Mouse (Mus musculus) heart, postnatal 0 days (tissue): ENCODE measurements around the gene Gm10696.
"Not testable (repeated sequence)": the region's sequence is repeated elsewhere in the genome, so short reads cannot be mapped to it uniquely, and the experiment has no call there.

Experiments
- CTCF ChIP-seq: IDR thresholded peaks from 2 replicates; pipeline ENCODE4 v1.5.1; 2016; ENCODE audit warnings: antibody characterized with exemption, control low read depth, low read depth
- EP300 ChIP-seq: IDR thresholded peaks from 2 replicates; pipeline ENCODE4 v1.6.1; 2016; ENCODE audit warnings: antibody characterized with exemption, low read depth

- TF ChIP-seq EP300, CTCF: not testable (repeated sequence)
Observed at GRCm38 (mm10) chr3:94167351-94167750, 10.6 kb downstream of the Gm10696 start.
